Mouse (Mus musculus): ENCODE data around the gene Srrm3.

- TF ChIP-seq POLR2A (IDR thresholded peaks at IDR 0.05; ENCODE audit: borderline replicate concordance, low read depth, low read length) (no peak), CTCF (IDR thresholded peaks at IDR 0.05; ENCODE audit: low read depth, low read length) (no peak)
Observed at GRCm38 (mm10) chr5:135905320-135906225, 98.9 kb downstream of the Srrm3 start.
